Mouse (Mus musculus) liver, embryonic 11.5 days (tissue): ENCODE measurements at regions not wholly inside any gene's neighbourhood (a gene's known extent, or its start where the extent isn't known, plus 50 kb on each side); places are given as distances from the start of the nearest gene placed in this dataset.

Experiments
- ATAC-seq: fragments of 200-750 bp; cut with Nextera tagmentation; replicated peaks from 2 replicates; pipeline ENCODE4 v1.8.0; 2017; ENCODE audit warnings: moderate number of reproducible peaks, mild to moderate bottlenecking, moderate TSS enrichment, moderate library complexity; ENCODE audit not compliant: low FRiP score
- DNase-seq: peaks from one replicate; pipeline ENCODE4 v3.0.0-alpha.2; 2017; ENCODE audit warnings: low spot score
- H3K27ac ChIP-seq: fragments of 300-500 bp; sonication (generic); 2 replicates; pipeline ENCODE4 v1.5.1; 2014; ENCODE audit warnings: mild to moderate bottlenecking, low read depth, low read length, control low read depth
- H3K27me3 ChIP-seq: fragments of 300-500 bp; sonication (generic); replicated peaks from 2 replicates; pipeline ENCODE4 v1.6.1; 2014; ENCODE audit warnings: low read length, mixed read lengths; ENCODE audit not compliant: control insufficient read depth, insufficient read depth
- H3K36me3 ChIP-seq: fragments of 300-500 bp; sonication (generic); 2 replicates; pipeline ENCODE4 v1.6.1; 2014; ENCODE audit warnings: mild to moderate bottlenecking, low read length, moderate library complexity, mixed read lengths; ENCODE audit not compliant: control insufficient read depth, insufficient read depth
- H3K4me1 ChIP-seq: fragments of 300-500 bp; sonication (generic); replicated peaks from 2 replicates; pipeline ENCODE4 v1.6.1; 2014; ENCODE audit warnings: low read length, mixed read lengths; ENCODE audit not compliant: control insufficient read depth, insufficient read depth
- H3K4me2 ChIP-seq: fragments of 300-500 bp; sonication (generic); 2 replicates; pipeline ENCODE4 v1.6.1; 2014; ENCODE audit warnings: mild to moderate bottlenecking, control low read depth, moderate library complexity
- H3K4me3 ChIP-seq: fragments of 300-500 bp; sonication (generic); 2 replicates; pipeline ENCODE4 v1.5.1; 2014; ENCODE audit warnings: low read depth, low read length, control low read depth
- H3K9ac ChIP-seq: fragments of 300-500 bp; sonication (generic); 2 replicates; pipeline ENCODE4 v1.6.1; 2014; ENCODE audit warnings: low read depth, low read length, control low read depth
- H3K9me3 ChIP-seq: fragments of 300-500 bp; sonication (generic); 2 replicates; pipeline ENCODE4 v1.6.1; 2016; ENCODE audit warnings: low read length, inconsistent platforms, mixed read lengths; ENCODE audit not compliant: control insufficient read depth
- WGBS: fragments of 180-500 bp; shearing (Covaris S2); extraction: QIAGEN DNeasy Blood & Tissue Kit; methylation state at CpG from one replicate; pipeline ENCODE4 v1.1.7; 2014; 5-methylcytosine and 5-hydroxymethylcytosine counted together

DNA sequence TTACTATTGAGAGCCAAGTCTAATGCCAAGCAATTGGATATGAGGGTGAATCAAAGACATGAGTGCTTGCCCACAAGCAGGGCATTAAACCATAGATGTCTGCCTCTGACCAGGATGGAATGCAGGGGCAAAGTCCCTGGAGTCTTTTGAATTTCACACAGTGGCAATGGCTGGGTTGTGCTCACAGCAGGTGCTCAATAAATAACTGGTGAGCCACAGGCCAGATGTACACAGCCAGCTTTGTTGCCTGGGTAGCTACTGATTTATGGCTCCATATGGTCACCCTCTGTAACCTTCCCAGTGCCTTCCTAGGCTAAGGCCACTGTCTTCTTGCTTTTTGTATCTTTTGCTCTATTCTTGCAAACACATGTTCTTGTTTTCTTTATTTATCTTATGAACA is 154.3 kb upstream of the Lrrn1 start:
- no peaks in the 10 kb centered on the region for H3K36me3 ChIP-seq
- ATAC-seq (no peak), DNase-seq (no peak)
- no peaks in the 10 kb centered on the region for H3K4me1 ChIP-seq
- no peak overlapping the region for H3K4me3 ChIP-seq
- H3K9me3 ChIP-seq: no peaks in the 10 kb centered on the region
- H3K9ac ChIP-seq: no peak overlapping the region
- no peak overlapping the region for H3K4me2 ChIP-seq
- H3K27ac ChIP-seq: no peak overlapping the region
- H3K27me3 ChIP-seq: no peaks in the 10 kb centered on the region

DNA sequence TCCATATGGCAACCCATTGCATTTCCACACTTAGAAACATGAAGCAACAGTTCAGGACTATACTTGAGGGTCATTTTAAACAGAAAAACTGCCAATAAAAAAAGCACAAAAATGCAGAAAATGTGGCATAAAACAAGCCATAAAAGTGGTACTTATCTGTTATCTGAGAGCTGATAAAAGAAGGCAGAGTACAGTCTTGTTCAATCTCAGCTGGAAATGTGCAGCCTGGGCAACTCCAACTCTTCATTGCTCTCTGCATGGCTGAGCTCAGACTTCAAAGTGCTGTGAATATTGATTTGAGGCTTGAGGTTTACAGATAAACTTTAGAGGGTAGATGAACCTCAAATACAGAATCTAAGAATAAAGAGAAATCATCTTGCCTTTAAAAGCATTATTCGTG is 151.1 kb upstream of the Lrrn1 start:
- 80% methylated on average over 1 of the region's 1 CpGs for WGBS
- DNase-seq (no peak), ATAC-seq (no peak)
- H3K27ac ChIP-seq: no peak overlapping the region
- H3K4me3 ChIP-seq: no peak overlapping the region
- H3K4me2 ChIP-seq: no peak overlapping the region
- no peaks in the 10 kb centered on the region for H3K4me1 ChIP-seq
- no peaks in the 10 kb centered on the region for H3K9me3 ChIP-seq
- H3K9ac ChIP-seq: no peak overlapping the region
- no peaks in the 10 kb centered on the region for H3K36me3 ChIP-seq
- H3K27me3 ChIP-seq: no peaks in the 10 kb centered on the region

DNA sequence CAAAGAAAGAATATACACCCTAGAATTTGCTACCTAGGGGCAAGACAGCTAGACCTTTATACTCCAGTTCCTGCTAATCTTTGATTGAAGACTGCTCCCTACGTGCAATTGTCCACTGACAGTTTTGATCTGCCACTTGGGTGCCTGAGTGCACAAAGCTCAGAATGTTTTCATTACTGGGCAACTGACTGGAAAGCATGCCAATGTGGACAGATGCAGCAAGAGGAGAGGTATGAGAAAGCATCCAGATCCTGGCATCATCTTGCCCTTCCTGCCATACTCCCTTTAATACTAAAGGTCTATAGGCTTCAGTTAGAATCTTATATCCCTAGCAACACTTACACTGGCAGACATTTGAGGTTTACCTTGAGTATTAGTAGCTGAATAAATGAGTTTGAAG is 148.9 kb upstream of the Lrrn1 start:
- DNase-seq: no peak
- Histone ChIP-seq H3K27me3 (no peaks in the 10 kb centered on the region), H3K9me3 (no peaks in the 10 kb centered on the region), H3K27ac (no peak overlapping the region), H3K4me3 (no peak overlapping the region), H3K4me2 (no peak overlapping the region), H3K4me1 (no peaks in the 10 kb centered on the region), H3K9ac (no peak overlapping the region), H3K36me3 (no peaks in the 10 kb centered on the region)
- no peak for ATAC-seq
- WGBS: 63% methylated on average over 1 of the region's 1 CpGs

DNA sequence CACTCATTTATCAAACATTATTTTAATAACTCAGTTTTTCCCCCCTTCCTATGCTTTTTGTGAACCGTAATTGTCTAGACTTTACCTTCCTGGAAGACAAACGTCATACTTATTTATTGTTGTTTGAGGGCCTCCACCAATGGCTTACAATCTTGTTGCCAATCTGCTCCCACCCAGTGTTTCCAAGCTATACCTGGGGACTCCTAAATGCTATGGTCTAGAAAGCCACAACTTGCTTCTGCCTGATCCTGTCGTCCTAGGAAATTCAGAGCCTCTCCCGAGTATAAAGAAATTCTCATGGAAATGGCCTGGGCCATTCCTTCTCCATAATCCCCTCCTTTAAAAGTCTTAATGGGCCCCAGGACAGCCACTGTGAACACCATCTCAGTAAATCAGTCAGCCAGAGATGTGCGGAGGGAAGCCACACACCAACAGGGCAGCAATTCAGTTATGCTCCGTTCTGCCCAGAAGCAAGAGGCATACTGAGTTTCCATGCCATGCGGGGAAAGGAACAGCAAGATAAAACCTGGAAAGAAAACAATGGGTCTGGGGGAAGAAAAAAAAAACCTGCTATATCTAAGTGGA is 143.4 kb upstream of the Lrrn1 start:
- ATAC-seq: no peak
- 71% methylated on average over 7 of the region's 7 CpGs for WGBS
- H3K4me1 ChIP-seq: no peaks in the 10 kb centered on the region
- H3K27me3 ChIP-seq: no peaks in the 10 kb centered on the region
- no peak overlapping the region for H3K4me2 ChIP-seq
- DNase-seq: no peak
- no peaks in the 10 kb centered on the region for H3K9me3 ChIP-seq
- H3K27ac ChIP-seq: no peak overlapping the region
- no peak overlapping the region for H3K4me3 ChIP-seq
- no peak overlapping the region for H3K9ac ChIP-seq
- H3K36me3 ChIP-seq: no peaks in the 10 kb centered on the region

DNA sequence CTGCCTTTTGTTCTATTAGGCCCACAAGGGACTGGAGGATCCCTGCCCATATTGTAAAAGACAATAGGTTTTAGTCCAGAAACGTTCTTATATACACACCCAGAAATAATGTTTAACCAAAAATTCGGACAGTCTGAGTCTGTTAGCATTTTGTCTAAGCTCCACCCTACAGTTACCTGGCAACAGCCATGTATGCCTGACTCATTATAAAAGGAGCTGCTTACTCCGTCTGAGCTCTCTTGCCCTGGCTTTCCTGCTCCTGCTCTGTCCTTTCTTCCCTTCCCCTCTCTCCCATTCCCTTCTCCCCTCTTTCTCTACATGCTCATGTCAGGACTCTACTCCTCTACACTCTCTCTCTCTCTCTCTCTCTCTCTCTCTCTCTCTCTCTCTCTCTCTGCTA is 139.7 kb upstream of the Lrrn1 start:
- ATAC-seq (no peak), DNase-seq (no peak)
- Histone ChIP-seq H3K9me3 (no peaks in the 10 kb centered on the region), H3K4me1 (no peaks in the 10 kb centered on the region), H3K4me3 (no peak overlapping the region), H3K9ac (no peak overlapping the region), H3K27me3 (no peaks in the 10 kb centered on the region), H3K36me3 (no peaks in the 10 kb centered on the region), H3K27ac (no peak overlapping the region), H3K4me2 (no peak overlapping the region)
- 72% methylated on average over 3 of the region's 3 CpGs for WGBS

DNA sequence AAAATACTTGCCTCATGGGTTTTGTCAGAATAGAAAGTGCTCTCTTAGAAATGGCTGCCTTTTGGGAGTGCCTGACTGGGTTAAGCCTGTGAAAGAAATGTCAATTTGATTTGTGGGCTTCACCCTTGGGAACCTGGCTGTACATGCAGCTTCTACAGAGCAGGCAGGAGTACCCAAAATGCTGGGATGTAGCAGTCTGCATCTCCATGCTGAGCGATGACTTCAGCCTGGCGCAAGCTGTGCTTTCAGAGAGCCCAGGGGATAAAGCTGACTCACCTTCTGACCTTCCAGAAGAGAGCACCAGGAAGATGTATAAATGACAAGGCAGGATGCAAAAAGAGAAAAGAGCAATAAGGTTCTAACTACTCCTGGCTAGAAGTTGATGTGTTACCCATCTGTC is 135.0 kb upstream of the Lrrn1 start:
- Histone ChIP-seq H3K9me3 (no peaks in the 10 kb centered on the region), H3K27ac (no peak overlapping the region), H3K36me3 (no peaks in the 10 kb centered on the region), H3K4me3 (no peak overlapping the region), H3K4me1 (no peaks in the 10 kb centered on the region), H3K27me3 (no peaks in the 10 kb centered on the region), H3K4me2 (no peak overlapping the region), H3K9ac (no peak overlapping the region)
- DNase-seq (no peak), ATAC-seq (no peak)
- WGBS: 90% methylated on average over 2 of the region's 2 CpGs

DNA sequence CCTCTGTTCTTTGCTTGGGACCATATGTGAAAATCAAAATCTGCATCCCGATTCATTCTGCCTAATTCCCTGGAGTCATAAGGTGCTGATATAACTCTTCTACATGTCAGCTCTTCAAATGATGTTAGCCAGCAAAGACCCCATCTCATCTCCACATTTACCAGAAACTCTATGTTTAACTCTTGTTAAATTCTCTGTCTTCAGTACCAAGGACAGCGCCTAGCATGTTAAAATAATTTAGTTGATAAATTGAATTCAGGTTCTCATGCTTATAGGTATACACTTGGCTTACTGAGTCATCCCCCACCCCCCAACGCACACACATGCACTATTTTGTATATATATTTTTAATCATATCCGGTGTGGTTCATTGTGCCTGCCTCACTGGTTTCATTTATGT is 113.8 kb upstream of the Lrrn1 start:
- no peak overlapping the region for H3K9ac ChIP-seq
- no peak overlapping the region for H3K4me3 ChIP-seq
- no peak for DNase-seq

DNA sequence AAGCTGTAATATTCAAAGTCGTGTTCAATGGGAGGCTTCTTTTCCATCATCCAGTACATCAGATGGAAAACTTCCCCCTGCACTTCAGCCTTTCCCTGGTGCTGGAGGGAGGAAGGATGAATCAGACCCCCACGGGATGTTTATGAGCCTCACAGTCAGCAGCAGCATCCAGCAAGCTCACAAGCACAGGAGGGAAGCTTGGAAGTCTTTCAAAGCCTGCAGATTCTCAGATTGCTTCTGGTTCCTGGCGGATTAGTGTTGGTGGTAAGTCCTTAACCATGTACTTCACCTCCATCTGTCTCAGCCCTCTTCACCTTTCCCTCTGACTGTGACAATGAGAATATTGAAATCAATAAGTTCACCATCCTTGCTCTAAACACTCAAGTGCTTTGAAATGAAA is 107.5 kb upstream of the Lrrn1 start:
- H3K27ac ChIP-seq: no peak overlapping the region
- no peak for DNase-seq
- H3K27me3 ChIP-seq: no peaks in the 10 kb centered on the region
- no peak overlapping the region for H3K9ac ChIP-seq
- no peak for ATAC-seq
- H3K4me1 ChIP-seq: no peaks in the 10 kb centered on the region
- H3K4me2 ChIP-seq: no peak overlapping the region
- H3K4me3 ChIP-seq: no peak overlapping the region
- H3K9me3 ChIP-seq: no peaks in the 10 kb centered on the region
- WGBS: 50% methylated on average over 3 of the region's 3 CpGs
- no peaks in the 10 kb centered on the region for H3K36me3 ChIP-seq

More for the DNA sequence above, 113.8 kb upstream of the Lrrn1 start:
- Histone ChIP-seq H3K4me1 (no peaks in the 10 kb centered on the region), H3K9me3 (no peaks in the 10 kb centered on the region), H3K27me3 (no peaks in the 10 kb centered on the region), H3K27ac (no peak overlapping the region), H3K36me3 (no peaks in the 10 kb centered on the region), H3K4me2 (no peak overlapping the region)
- WGBS: 69% methylated on average over 4 of the region's 4 CpGs
- no peak for ATAC-seq

DNA sequence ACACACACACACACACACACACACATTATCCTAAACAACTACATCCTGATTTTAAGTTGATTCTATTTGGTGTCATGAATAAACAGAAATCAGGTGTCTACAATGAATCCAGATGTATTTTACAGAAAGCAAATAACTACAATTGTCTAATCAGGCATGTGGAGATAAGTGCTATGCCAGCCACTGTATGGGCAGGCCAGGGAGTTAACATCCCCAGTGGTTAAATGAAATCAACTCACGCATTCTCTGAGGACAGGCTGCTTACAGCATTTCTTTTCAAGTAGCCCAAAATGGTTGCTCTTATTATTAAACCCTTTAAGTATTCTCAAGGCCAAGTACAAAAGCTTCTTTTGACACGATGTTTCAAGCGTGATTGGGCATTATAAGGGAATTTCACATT is 103.0 kb upstream of the Lrrn1 start:
- H3K4me2 ChIP-seq: no peak overlapping the region
- WGBS: 80% methylated on average over 3 of the region's 3 CpGs

More for the DNA sequence above, 103.0 kb upstream of the Lrrn1 start:
- Histone ChIP-seq H3K4me1 (no peaks in the 10 kb centered on the region), H3K9ac (no peak overlapping the region), H3K9me3 (no peaks in the 10 kb centered on the region), H3K27ac (no peak overlapping the region), H3K4me3 (no peak overlapping the region), H3K36me3 (no peaks in the 10 kb centered on the region), H3K27me3 (no peaks in the 10 kb centered on the region)
- DNase-seq (no peak), ATAC-seq (no peak)
